Mouse (Mus musculus): ENCODE measurements at regions not wholly inside any gene's neighbourhood (a gene's known extent, or its start where the extent isn't known, plus 50 kb on each side); places are given as distances from the start of the nearest gene placed in this dataset.

DNA sequence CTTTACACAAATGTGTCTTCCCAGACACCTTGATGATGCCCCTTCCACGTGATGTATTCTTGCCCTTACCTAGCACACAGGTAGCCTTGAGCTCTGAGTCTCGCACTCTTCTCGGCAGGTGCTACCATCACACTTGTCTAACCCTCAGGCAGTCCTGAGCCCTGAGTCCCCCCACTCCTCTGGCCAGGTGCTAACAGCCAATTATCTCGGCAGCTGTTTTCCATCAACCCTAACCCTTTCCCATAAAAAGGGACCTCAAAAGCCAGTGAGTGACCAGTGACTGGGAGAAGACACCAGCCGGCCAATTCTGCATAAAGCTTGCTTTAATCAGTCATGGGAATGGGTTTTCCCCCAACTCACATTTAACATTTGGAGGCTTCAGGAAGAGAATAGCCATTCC lies 133.4 kb upstream of the Syt13 start:
- no peaks in the 10 kb centered on the region for H3K27me3 ChIP-seq
- no peak overlapping the region for H3K4me2 ChIP-seq (replicated peaks)
- H3K9me3 ChIP-seq = no peaks in the 10 kb centered on the region
- no peak overlapping the region for H3K27ac ChIP-seq (replicated peaks)
- H3K36me3 ChIP-seq = no peaks in the 10 kb centered on the region
- H3K9ac ChIP-seq (replicated peaks) = no peak overlapping the region
- 79% methylated on average over 5 of the region's 5 CpGs for WGBS
- H3K4me3 ChIP-seq = no peak overlapping the region
- no peak for ATAC-seq (ENCODE audit: low FRiP score, low read depth)
- no peaks in the 10 kb centered on the region for H3K4me1 ChIP-seq

DNA sequence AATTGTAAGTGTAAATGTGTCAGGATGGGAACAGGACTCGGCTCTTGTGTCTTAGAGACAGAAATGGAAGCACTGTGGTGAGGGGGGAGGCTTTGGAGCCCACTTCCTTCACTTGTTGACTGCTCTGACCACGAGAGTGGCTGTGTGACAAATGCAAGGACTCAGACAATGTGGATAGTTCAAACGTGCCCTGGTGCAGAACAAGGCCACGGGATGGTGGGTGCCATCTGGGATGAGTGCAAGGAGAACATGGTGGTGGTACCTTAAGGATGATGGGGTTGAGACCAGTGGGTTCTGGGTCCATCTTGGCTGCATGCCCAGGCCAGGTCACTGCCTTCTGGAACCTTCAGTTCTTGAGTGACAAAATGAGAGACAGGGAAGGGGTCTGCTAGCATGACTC lies 132.3 kb upstream of the Syt13 start:
- Histone ChIP-seq H3K4me2 (replicated peaks) (no peak overlapping the region), H3K4me3 (no peak overlapping the region), H3K9me3 (no peaks in the 10 kb centered on the region), H3K27ac (replicated peaks) (no peak overlapping the region), H3K27me3 (no peaks in the 10 kb centered on the region), H3K36me3 (no peaks in the 10 kb centered on the region), H3K4me1 (no peaks in the 10 kb centered on the region), H3K9ac (replicated peaks) (no peak overlapping the region)
- no peak for ATAC-seq (ENCODE audit: low FRiP score, low read depth)
- 77% methylated on average over 4 of the region's 4 CpGs for WGBS

DNA sequence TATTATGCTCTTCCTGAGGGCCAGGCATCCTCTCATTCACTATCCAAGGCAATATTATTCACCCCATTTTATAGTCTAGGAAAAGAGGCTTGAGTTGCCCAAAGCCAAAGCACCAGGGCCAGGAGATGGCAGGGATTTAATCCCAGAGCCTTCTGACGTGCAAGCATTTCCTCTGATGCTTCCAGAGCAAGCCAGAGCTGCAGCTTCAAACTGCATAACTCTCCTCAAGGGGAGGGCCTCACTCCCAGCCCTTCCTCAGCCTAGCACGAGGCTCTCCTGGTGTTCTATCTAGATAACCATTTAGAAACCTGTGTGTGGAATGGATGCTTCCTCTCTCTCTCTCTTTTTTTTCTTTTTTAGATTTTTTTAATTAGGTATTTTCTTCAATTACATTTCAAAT lies 130.0 kb upstream of the Syt13 start:
- Histone ChIP-seq H3K4me3 (no peak overlapping the region), H3K27ac (replicated peaks) (no peak overlapping the region)

DNA sequence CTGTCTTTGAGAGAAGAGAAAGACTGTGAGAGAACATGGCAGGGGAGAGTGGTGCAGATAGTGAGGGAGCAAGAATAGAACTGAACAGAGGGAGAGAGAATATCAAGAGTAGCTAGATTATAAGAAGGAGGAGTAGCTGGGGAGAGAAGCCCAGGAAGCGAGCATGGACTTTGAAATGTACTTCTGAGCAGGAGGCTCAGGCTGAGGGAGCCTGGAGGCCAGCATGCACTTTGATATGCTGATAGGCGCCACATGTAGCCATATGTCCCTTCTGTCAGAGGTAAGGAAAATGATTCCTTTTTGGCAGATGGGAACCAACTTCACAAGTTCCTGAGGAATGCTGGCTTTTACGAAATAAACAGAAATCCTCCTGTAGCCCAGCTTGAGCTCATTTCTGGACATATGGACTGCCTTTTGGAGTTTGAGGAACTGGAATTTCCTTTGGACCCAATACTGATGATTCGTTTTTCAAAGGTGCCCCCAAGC lies 126.9 kb upstream of the Syt13 start:
- no peaks in the 10 kb centered on the region for H3K4me1 ChIP-seq
- no peak overlapping the region for H3K4me3 ChIP-seq
- H3K36me3 ChIP-seq = no peaks in the 10 kb centered on the region
- 77% methylated on average over 4 of the region's 4 CpGs for WGBS
- no peaks in the 10 kb centered on the region for H3K27me3 ChIP-seq
- H3K9me3 ChIP-seq = no peaks in the 10 kb centered on the region
- H3K9ac ChIP-seq (replicated peaks) = no peak overlapping the region
- no peak overlapping the region for H3K4me2 ChIP-seq (replicated peaks)
- no peak for ATAC-seq (ENCODE audit: low FRiP score, low read depth)
- no peak overlapping the region for H3K27ac ChIP-seq (replicated peaks)

More for the DNA sequence above, 130.0 kb upstream of the Syt13 start:
- no peak for ATAC-seq (ENCODE audit: low FRiP score, low read depth)
- H3K27me3 ChIP-seq = no peaks in the 10 kb centered on the region
- 65% methylated on average over 2 of the region's 2 CpGs for WGBS
- no peak overlapping the region for H3K4me2 ChIP-seq (replicated peaks)
- no peak overlapping the region for H3K9ac ChIP-seq (replicated peaks)
- no peaks in the 10 kb centered on the region for H3K4me1 ChIP-seq
- H3K9me3 ChIP-seq = no peaks in the 10 kb centered on the region
- H3K36me3 ChIP-seq = no peaks in the 10 kb centered on the region

DNA sequence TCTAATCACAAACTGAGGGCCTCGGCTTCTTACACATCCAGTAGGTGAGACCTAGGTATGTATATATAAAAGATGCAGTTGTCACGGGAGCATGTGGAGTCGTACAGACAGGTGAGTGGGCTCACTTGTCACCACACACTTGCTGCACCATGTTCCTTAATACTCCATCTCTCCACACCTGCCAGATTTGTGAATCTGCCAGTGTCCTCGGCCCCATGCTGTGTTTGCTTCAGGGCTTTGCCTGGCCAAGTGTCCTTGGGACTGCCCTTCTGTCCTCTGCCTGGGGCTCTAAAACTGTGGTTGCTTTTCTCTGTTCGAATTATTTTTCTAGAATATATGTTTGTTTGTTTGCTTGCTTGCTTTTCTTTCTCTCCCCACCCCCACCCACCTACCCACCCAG lies 126.0 kb upstream of the Syt13 start:
- H3K4me3 ChIP-seq = no peak overlapping the region
- no peak overlapping the region for H3K9ac ChIP-seq (replicated peaks)
- H3K4me2 ChIP-seq (replicated peaks) = no peak overlapping the region
- no peak overlapping the region for H3K27ac ChIP-seq (replicated peaks)
- no peaks in the 10 kb centered on the region for H3K27me3 ChIP-seq
- WGBS = 90% methylated on average over 5 of the region's 5 CpGs
- ATAC-seq (ENCODE audit: low FRiP score, low read depth) = no peak
- H3K36me3 ChIP-seq = no peaks in the 10 kb centered on the region
- H3K4me1 ChIP-seq = no peaks in the 10 kb centered on the region
- H3K9me3 ChIP-seq = no peaks in the 10 kb centered on the region

DNA sequence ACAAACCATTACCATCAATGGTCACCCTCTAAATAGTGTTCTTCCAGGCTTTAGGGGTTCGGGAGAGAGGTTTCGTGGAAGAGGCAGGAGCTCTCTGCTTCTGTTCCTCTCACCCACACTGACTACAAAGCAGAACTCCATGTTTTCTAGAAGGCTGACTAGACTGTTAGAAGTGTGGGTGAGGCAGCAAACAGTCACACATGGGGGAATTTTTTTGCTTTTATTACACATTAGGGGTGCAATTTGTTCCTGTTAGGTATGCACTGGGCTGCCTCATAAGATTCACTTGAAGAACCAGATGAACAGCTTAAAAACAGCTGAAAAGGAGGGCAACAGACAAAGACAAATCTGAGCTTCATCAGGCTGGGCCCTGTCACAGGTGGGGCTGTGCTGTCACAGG lies 124.5 kb upstream of the Syt13 start:
- Histone ChIP-seq H3K27ac (replicated peaks) (no peak overlapping the region), H3K9ac (replicated peaks) (no peak overlapping the region), H3K4me3 (no peak overlapping the region), H3K4me1 (no peaks in the 10 kb centered on the region), H3K36me3 (no peaks in the 10 kb centered on the region), H3K27me3 (no peaks in the 10 kb centered on the region), H3K4me2 (replicated peaks) (no peak overlapping the region), H3K9me3 (no peaks in the 10 kb centered on the region)
- WGBS = 93% methylated on average over 2 of the region's 2 CpGs
- no peak for ATAC-seq (ENCODE audit: low FRiP score, low read depth)

DNA sequence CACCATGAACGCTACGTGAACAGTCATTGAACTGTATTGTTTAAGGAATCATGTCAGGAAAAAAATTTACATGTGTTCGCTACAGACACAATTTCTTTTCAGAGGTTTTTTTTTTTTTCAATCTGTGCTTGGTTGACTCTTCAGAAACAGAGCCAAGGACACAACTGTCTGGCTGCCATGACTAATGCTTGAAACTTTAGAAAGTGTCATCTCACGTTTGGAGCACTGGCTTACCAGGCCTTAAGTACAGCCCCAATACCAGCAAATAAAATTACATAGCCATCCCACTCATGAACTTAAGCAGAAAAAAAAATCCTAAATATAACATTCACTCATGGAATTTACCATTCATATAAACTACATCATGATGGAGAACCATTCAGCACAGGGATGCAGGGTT lies 115.1 kb upstream of the Syt13 start:
- no peak overlapping the region for H3K4me3 ChIP-seq
- no peak overlapping the region for H3K9ac ChIP-seq (replicated peaks)
- H3K4me2 ChIP-seq (replicated peaks) = no peak overlapping the region
- ATAC-seq (ENCODE audit: low FRiP score, low read depth) = no peak
- H3K4me1 ChIP-seq = peaks cover 3% of the 10 kb centered on the region; the same call in 1 of the 2 replicates
- no peaks in the 10 kb centered on the region for H3K9me3 ChIP-seq
- 85% methylated on average over 4 of the region's 4 CpGs for WGBS
- H3K36me3 ChIP-seq = no peaks in the 10 kb centered on the region
- H3K27ac ChIP-seq (replicated peaks) = no peak overlapping the region
- H3K27me3 ChIP-seq = no peaks in the 10 kb centered on the region

DNA sequence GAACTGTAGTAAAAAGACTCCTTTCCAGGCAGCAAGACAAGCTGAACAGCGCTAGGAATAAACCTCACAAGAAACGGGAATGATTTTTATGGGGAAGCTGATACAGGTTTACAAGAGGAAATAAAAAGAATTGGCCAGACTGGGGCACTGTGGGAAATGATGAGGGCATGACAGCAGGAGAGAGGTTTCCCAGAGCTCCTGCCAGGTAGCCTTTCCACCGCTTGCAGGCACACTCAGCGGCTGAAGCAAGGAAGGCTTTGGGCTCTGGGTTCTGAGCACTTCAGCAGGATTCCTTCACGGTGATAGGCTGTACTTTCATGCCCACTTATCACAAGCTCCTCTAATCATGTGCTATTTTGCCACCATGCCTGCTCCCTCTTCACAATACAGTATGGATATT lies 114.2 kb upstream of the Syt13 start:
- no peak overlapping the region for H3K4me2 ChIP-seq (replicated peaks)
- H3K4me3 ChIP-seq = no peak overlapping the region
- H3K9me3 ChIP-seq = no peaks in the 10 kb centered on the region
- H3K9ac ChIP-seq (replicated peaks) = no peak overlapping the region
- WGBS = 76% methylated on average over 5 of the region's 5 CpGs
- no peak overlapping the region for H3K27ac ChIP-seq (replicated peaks)
- H3K4me1 ChIP-seq = peaks cover 5% of the 10 kb centered on the region
- H3K36me3 ChIP-seq = no peaks in the 10 kb centered on the region
- no peak for ATAC-seq (ENCODE audit: low FRiP score, low read depth)
- no peaks in the 10 kb centered on the region for H3K27me3 ChIP-seq

DNA sequence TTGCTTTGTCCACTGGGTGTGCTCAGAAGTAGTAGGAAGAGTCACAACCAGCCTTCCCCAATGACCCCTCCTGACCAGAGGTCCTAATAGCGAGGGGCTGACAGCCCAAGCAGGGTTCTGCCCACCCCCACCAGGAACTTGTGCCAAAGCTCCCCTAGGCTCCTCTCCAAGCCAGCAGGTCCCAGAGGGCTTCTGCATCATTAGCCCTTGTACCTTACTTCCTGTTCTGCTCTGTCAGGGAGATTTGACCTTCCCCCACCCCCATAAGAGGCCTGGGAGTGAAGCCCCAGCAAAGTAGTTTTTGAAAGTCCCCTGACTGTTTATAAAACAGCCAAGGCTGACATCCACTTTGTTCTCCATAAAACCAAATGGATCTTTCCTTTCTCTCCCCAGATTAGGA lies 110.0 kb upstream of the Syt13 start:
- H3K27ac ChIP-seq (replicated peaks) = no peak overlapping the region
- no peak overlapping the region for H3K9ac ChIP-seq (replicated peaks)
- ATAC-seq (ENCODE audit: low FRiP score, low read depth) = no peak
- H3K4me3 ChIP-seq = no peak overlapping the region
- WGBS = 92% methylated on average over 1 of the region's 1 CpGs
- H3K4me2 ChIP-seq (replicated peaks) = no peak overlapping the region
- no peaks in the 10 kb centered on the region for H3K36me3 ChIP-seq
- no peaks in the 10 kb centered on the region for H3K9me3 ChIP-seq
- no peaks in the 10 kb centered on the region for H3K27me3 ChIP-seq
- H3K4me1 ChIP-seq = peaks cover 37% of the 10 kb centered on the region

DNA sequence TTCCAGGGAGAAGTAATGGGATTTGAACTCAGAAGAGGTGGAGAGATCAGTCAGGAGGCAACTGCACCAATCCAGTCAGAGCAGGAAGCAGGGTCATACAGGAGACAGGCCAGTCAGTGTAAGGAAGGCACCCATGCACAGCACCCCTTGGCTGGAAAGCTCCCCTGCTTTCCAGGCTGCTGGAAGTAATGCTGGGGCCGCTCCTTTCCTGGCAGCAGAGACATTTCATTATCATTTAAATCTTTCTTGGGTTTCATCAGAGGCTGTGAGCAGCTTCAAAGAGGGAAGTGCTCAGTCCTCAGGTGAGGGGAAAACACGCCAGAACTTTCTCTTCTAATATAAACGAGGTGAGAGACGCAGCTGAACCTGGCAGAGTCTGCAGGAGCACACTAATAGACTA lies 109.1 kb upstream of the Syt13 start:
- ATAC-seq (ENCODE audit: low FRiP score, low read depth) = no peak
- Histone ChIP-seq H3K9ac (replicated peaks) (no peak overlapping the region), H3K4me1 (peaks cover 42% of the 10 kb centered on the region), H3K4me3 (no peak overlapping the region), H3K27me3 (no peaks in the 10 kb centered on the region; the same call in 1 of the 2 replicates), H3K27ac (replicated peaks) (peak overlapping the region; percentile 85), H3K9me3 (no peaks in the 10 kb centered on the region), H3K36me3 (no peaks in the 10 kb centered on the region), H3K4me2 (replicated peaks) (no peak overlapping the region)
- WGBS = 32% methylated on average over 4 of the region's 4 CpGs

DNA sequence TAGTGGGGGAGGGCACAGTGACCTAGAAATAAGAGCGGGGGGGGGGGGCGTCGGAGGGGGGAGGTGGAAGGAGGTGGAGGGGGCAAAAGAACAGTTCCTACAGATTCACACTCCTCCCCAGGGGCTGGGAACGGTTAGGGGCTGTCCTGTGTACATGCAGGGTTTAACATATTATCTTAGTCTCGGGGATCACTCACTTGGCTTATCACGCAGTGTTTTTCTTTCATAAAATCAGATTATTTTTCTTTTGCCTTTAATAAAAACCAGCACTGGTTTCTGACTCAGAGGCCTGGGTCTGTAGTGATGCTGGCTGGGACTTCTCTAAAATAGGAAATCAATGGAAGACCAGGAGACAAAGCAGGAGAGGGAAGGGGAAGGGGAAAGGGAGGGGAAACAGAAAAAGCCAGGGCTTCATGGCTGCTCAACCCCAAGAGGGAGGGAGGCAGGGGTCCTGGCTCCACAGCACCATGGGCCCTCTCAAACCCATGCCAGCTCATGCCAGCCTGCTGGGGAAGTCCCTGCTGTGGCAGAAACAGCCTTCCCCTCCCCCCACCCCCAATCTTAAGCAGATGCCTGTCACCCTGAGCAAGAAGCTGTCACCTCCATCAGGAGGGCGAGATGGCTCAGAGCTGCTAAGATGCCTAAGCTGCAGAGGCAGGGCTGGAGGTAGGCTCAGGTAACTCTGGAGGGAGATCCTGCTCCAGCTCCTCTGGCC lies 108.3 kb upstream of the Syt13 start:
- H3K9ac ChIP-seq (replicated peaks) = peak overlapping the region; percentile 25; the same call in 1 of the 2 replicates
- H3K4me2 ChIP-seq (replicated peaks) = peak overlapping the region; percentile 5; the same call in 1 of the 2 replicates
- H3K36me3 ChIP-seq = no peaks in the 10 kb centered on the region
- H3K4me1 ChIP-seq = peaks cover 42% of the 10 kb centered on the region
- H3K27me3 ChIP-seq = no peaks in the 10 kb centered on the region; the same call in 1 of the 2 replicates
- 13% methylated on average over 6 of the region's 7 CpGs for WGBS
- no peak overlapping the region for H3K4me3 ChIP-seq
- H3K27ac ChIP-seq (replicated peaks) = peak overlapping the region; percentile 85
- peak; percentile 65 for ATAC-seq (ENCODE audit: low FRiP score, low read depth)
- no peaks in the 10 kb centered on the region for H3K9me3 ChIP-seq

DNA sequence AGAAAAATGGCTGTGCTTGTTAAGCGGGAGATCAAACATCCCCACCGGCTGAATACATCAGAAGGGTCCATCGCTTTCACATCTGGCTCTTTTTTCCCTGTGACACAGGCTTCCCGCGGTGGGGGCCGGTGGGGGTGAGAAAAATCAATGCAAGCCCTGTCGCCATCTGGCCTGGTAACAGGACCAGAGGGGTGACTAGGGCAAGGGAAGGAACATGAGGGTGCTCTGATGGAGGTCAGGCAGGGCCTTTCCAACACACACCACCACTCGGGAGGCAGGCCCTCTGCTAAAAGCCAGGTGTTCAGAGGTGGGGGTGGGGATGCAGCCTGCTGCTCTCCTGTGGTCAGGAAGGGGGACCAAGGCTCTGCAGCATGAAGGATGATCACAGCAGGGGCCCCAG lies 107.5 kb upstream of the Syt13 start:
- Histone ChIP-seq H3K4me2 (replicated peaks) (no peak overlapping the region), H3K4me3 (no peak overlapping the region), H3K36me3 (no peaks in the 10 kb centered on the region), H3K9ac (replicated peaks) (peak overlapping the region; percentile 11; the same call in 1 of the 2 replicates), H3K4me1 (peaks cover 42% of the 10 kb centered on the region), H3K27ac (replicated peaks) (peak overlapping the region; percentile 85), H3K27me3 (no peaks in the 10 kb centered on the region; the same call in none of the 2 replicates), H3K9me3 (no peaks in the 10 kb centered on the region)
- WGBS = 2% methylated on average over 8 of the region's 8 CpGs
- ATAC-seq (ENCODE audit: low FRiP score, low read depth) = peak; percentile 57; the same call in 1 of the 2 replicates

DNA sequence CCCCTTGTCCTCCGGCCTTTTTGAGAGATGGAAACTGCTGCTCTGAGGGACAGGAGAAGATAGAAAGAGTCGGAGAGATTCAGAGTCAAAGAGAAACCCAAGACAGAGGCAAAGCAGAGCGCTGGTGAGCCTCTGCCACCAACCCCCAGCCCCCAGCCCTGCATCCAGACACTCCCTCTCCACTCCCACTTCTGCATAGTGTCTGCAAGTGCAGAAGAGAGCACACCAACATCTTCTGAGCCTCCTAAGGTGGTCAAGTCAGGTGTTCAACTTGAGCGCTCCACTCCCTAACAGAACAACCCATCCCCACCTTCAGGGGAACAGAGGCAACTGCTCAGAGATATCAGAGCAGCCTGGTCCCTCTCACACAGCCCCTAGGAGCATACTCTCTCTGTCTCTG lies 106.8 kb upstream of the Syt13 start:
- Histone ChIP-seq H3K36me3 (no peaks in the 10 kb centered on the region), H3K4me2 (replicated peaks) (no peak overlapping the region), H3K4me3 (no peak overlapping the region), H3K27me3 (no peaks in the 10 kb centered on the region; the same call in none of the 2 replicates), H3K4me1 (peaks cover 42% of the 10 kb centered on the region), H3K27ac (replicated peaks) (peak overlapping the region; percentile 85; the same call in 1 of the 2 replicates), H3K9ac (replicated peaks) (no peak overlapping the region), H3K9me3 (no peaks in the 10 kb centered on the region)
- no peak for ATAC-seq (ENCODE audit: low FRiP score, low read depth)
- WGBS = 68% methylated on average over 4 of the region's 4 CpGs

All from midbrain, embryonic 12.5 days (tissue).